Mouse (Mus musculus): ENCODE results near the gene Ube2j1. TPM values are rescaled to one million over a fixed set of nuclear protein-coding genes. Genes with fewer than 3 reads are reported as not detected.

Gene Ube2j1
- total RNA-seq (2014; rRNA removed): 21.3 and 21.7 TPM in 2 replicates
- polyA plus RNA-seq (2012; rRNA removed): 11.1 and 13.1 TPM in 2 replicates

DNA sequence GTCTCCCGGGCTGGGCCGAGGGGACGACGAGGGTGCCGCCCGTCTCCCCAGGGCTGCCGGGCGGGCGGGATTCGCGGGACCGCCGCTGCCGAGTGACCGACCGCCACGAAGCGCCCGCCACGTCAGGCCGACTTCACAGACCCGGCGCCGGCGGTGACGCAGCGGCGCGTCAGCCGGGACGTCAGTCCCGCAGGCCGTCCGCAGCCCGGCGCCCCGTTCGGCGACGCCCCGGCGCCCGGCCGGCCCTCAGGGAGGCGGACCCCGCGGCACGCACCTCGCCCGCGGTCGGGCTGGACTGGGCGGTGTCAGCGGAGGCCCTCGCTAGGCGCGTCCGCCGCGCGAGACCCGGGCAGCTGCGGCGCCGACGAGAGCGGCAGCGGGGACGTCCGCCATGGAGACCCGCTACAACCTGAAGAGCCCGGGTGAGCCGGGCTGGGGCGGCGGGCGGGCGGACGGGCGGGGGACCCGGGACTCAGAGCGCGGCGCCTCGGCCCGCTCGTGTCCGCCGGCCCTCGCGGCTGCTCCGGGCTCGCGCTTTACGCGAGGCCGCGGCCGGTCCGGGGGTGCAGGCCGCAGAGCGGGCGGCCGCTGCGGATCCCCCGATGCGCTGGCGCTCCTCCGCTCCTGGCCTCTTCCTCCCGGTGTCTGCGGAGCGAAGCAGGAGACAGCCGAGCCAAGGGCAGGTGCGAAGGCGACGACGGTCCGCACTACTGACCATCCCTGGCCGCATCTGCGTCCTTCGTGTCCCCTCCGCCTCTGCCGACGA is at the start of gene Ube2j1:
Gene Ube2j1, plus strand, starts transcription at position 222 of the 766 bp plus-strand sequence.
- TF ChIP-seq CTCF (IDR thresholded peaks at IDR 0.05; ENCODE audit: low read depth, low read length): no peak
- peak; percentile 72 for TF ChIP-seq POLR2A (IDR thresholded peaks at IDR 0.05; ENCODE audit: extremely low read depth, insufficient read depth, low read length)
- peaks cover 14% of the 10 kb centered on the region for H3K4me1 ChIP-seq (ENCODE audit: control insufficient read depth, insufficient read depth, low read length)

DNA sequence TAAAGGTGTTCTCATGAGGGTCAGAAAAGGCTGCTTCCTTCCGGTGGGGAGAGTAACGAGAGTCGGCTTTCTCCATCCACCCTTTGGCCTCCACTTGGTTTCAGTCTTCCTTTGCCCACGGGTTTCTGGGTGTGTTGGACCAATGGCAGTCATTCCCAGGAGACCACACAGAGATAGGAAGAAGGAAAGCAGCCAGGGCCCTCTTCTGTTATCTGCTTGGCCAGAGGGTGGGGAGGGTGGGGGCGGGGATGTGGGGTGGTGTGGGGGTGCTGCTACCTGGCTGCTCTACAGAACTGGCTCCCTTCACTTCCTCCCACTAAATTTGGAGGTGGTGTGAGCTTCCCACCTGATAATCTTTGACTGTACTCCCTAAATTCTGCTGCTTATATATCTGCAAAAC is 49.6 kb upstream of the Ube2j1 start:
- H3K79me2 ChIP-seq (ENCODE audit: control insufficient read depth, insufficient read depth, low read length): no peaks in the 10 kb centered on the region
- 0 out of 2 replicates have a peak, but pooled peaks cover 2% of the 10 kb centered on the region for H3K4me1 ChIP-seq (ENCODE audit: control insufficient read depth, insufficient read depth, low read length)
- no peak overlapping the region for H3K4me3 ChIP-seq (ENCODE audit: insufficient read depth, low read depth, low read length)
- H3K36me3 ChIP-seq (ENCODE audit: control insufficient read depth, insufficient read depth, low read length): no peaks in the 10 kb centered on the region
- TF ChIP-seq CTCF (IDR thresholded peaks at IDR 0.05; ENCODE audit: low read depth, low read length): no peak
- H3K27me3 ChIP-seq (ENCODE audit: control insufficient read depth, insufficient read depth, low read length): peaks cover 7% of the 10 kb centered on the region
- no peak overlapping the region for H3K9ac ChIP-seq (ENCODE audit: low read depth, low read length)
- 30% methylated on average over 5 of the region's 5 CpGs for WGBS
- H3K27ac ChIP-seq (replicated peaks; ENCODE audit: insufficient read depth, low read depth, low read length): no peak overlapping the region
- DNase-seq (ENCODE audit: extremely low read depth, low read depth, low spot score): no peak

More for the DNA sequence above, at the start of gene Ube2j1:
- H3K27ac ChIP-seq (replicated peaks; ENCODE audit: insufficient read depth, low read depth, low read length): peak within 1 kb of the TSS; percentile 89
- H3K27me3 ChIP-seq (ENCODE audit: control insufficient read depth, insufficient read depth, low read length): no peaks in the 10 kb centered on the region
- WGBS: under 1% methylated on average over 119 of the region's 123 CpGs
- H3K79me2 ChIP-seq (ENCODE audit: control insufficient read depth, insufficient read depth, low read length): peaks cover 21% of the 10 kb centered on the region; the same call in 1 of the 2 replicates
- H3K4me3 ChIP-seq (ENCODE audit: insufficient read depth, low read depth, low read length): peak within 1 kb of the TSS; percentile 93
- DNase-seq (ENCODE audit: extremely low read depth, low read depth, low spot score): peak; percentile 61
- peaks cover 6% of the 10 kb centered on the region for H3K36me3 ChIP-seq (ENCODE audit: control insufficient read depth, insufficient read depth, low read length)
- H3K9ac ChIP-seq (ENCODE audit: low read depth, low read length): peak within 1 kb of the TSS; percentile 99

- no peaks in the 10 kb centered on the region for H3K79me2 ChIP-seq (ENCODE audit: control insufficient read depth, insufficient read depth, low read length)
- 16% methylated on average over 15 of the region's 15 CpGs for WGBS
- no peak overlapping the region for H3K4me3 ChIP-seq (ENCODE audit: insufficient read depth, low read depth, low read length)
- H3K36me3 ChIP-seq (ENCODE audit: control insufficient read depth, insufficient read depth, low read length): no peaks in the 10 kb centered on the region
- H3K27ac ChIP-seq (replicated peaks; ENCODE audit: insufficient read depth, low read depth, low read length): no peak overlapping the region
- no peak overlapping the region for H3K9ac ChIP-seq (ENCODE audit: low read depth, low read length)
- peaks cover 7% of the 10 kb centered on the region for H3K27me3 ChIP-seq (ENCODE audit: control insufficient read depth, insufficient read depth, low read length)
- TF ChIP-seq POLR2A (IDR thresholded peaks at IDR 0.05; ENCODE audit: extremely low read depth, insufficient read depth, low read length) (no peak), CTCF (IDR thresholded peaks at IDR 0.05; ENCODE audit: low read depth, low read length) (no peak)
- DNase-seq (ENCODE audit: extremely low read depth, low read depth, low spot score): no peak
- H3K4me1 ChIP-seq (ENCODE audit: control insufficient read depth, insufficient read depth, low read length): 0 out of 2 replicates have a peak, but pooled peaks cover 2% of the 10 kb centered on the region
These were observed 49.0 kb upstream of the Ube2j1 start for GRCm38 (mm10) chr4:32982041-32982715.

GRCm38 (mm10) chr4:32982716-32983175 is 48.5 kb upstream of the Ube2j1 start, which contains the start of gene Rragd:
Gene Rragd (plus strand): TSS chr4:32983037.
- Histone ChIP-seq H3K4me1 (ENCODE audit: control insufficient read depth, insufficient read depth, low read length) (0 out of 2 replicates have a peak, but pooled peaks cover 2% of the 10 kb centered on the region), H3K9ac (ENCODE audit: low read depth, low read length) (peak within 1 kb of the TSS; percentile 69), H3K27me3 (ENCODE audit: control insufficient read depth, insufficient read depth, low read length) (peaks cover 7% of the 10 kb centered on the region), H3K79me2 (ENCODE audit: control insufficient read depth, insufficient read depth, low read length) (no peaks in the 10 kb centered on the region), H3K27ac (replicated peaks; ENCODE audit: insufficient read depth, low read depth, low read length) (no peak within 1 kb of the TSS), H3K4me3 (ENCODE audit: insufficient read depth, low read depth, low read length) (peak within 1 kb of the TSS; percentile 73), H3K36me3 (ENCODE audit: control insufficient read depth, insufficient read depth, low read length) (no peaks in the 10 kb centered on the region)
- WGBS: 4% methylated on average over 18 of the region's 18 CpGs
- DNase-seq (ENCODE audit: extremely low read depth, low read depth, low spot score): no peak
- TF ChIP-seq POLR2A (IDR thresholded peaks at IDR 0.05; ENCODE audit: extremely low read depth, insufficient read depth, low read length): no peak
- no peak for TF ChIP-seq CTCF (IDR thresholded peaks at IDR 0.05; ENCODE audit: low read depth, low read length)

GRCm38 (mm10) chr4:32983176-32984155 is 47.8 kb upstream of the Ube2j1 start:
- WGBS: under 1% methylated on average over 71 of the region's 94 CpGs
- H3K4me1 ChIP-seq (ENCODE audit: control insufficient read depth, insufficient read depth, low read length): 0 out of 2 replicates have a peak, but pooled peaks cover 2% of the 10 kb centered on the region

More at GRCm38 (mm10) chr4:32983176-32984155, 47.8 kb upstream of the Ube2j1 start:
- no peak for TF ChIP-seq POLR2A (IDR thresholded peaks at IDR 0.05; ENCODE audit: extremely low read depth, insufficient read depth, low read length)
- no peak for TF ChIP-seq CTCF (IDR thresholded peaks at IDR 0.05; ENCODE audit: low read depth, low read length)
- no peak overlapping the region for H3K27ac ChIP-seq (replicated peaks; ENCODE audit: insufficient read depth, low read depth, low read length)
- H3K9ac ChIP-seq (ENCODE audit: low read depth, low read length): peak overlapping the region; percentile 69
- peaks cover 7% of the 10 kb centered on the region for H3K27me3 ChIP-seq (ENCODE audit: control insufficient read depth, insufficient read depth, low read length)
- peak overlapping the region; percentile 73 for H3K4me3 ChIP-seq (ENCODE audit: insufficient read depth, low read depth, low read length)
- H3K36me3 ChIP-seq (ENCODE audit: control insufficient read depth, insufficient read depth, low read length): no peaks in the 10 kb centered on the region
- H3K79me2 ChIP-seq (ENCODE audit: control insufficient read depth, insufficient read depth, low read length): no peaks in the 10 kb centered on the region
- DNase-seq (ENCODE audit: extremely low read depth, low read depth, low spot score): peak; percentile 14
